Mouse (Mus musculus) lung, postnatal 0 days (tissue): ENCODE data around the gene Ptcd2.

Source experiments
- CTCF ChIP-seq: IDR thresholded peaks from 2 replicates; pipeline ENCODE4 v1.5.1; 2016; ENCODE audit warnings: antibody characterized with exemption, mild to moderate bottlenecking
- EP300 ChIP-seq: IDR thresholded peaks from 2 replicates; pipeline ENCODE4 v1.6.1; 2016; ENCODE audit warnings: antibody characterized with exemption, mild to moderate bottlenecking, control low read depth

- no peak for TF ChIP-seq CTCF
- TF ChIP-seq EP300 = no peak
Measured at GRCm38 (mm10) chr13:99320453-99320852, 24.1 kb downstream of the Ptcd2 start.
